Mouse (Mus musculus) myocyte (in vitro differentiated cells): ENCODE measurements at regions not wholly inside any gene's neighbourhood (a gene's known extent, or its start where the extent isn't known, plus 50 kb on each side); places are given as distances from the start of the nearest gene placed in this dataset.

Experiments
- H3K27me3 ChIP-seq: one replicate; pipeline ENCODE4 v1.6.1; 2011; ENCODE audit not compliant: control insufficient read depth, insufficient read depth, insufficient read length
- H3K36me3 ChIP-seq: one replicate; pipeline ENCODE4 v1.6.1; 2011; ENCODE audit not compliant: control insufficient read depth, insufficient read depth
- H3K4me2 ChIP-seq: one replicate; pipeline ENCODE4 v1.6.1; 2011; ENCODE audit warnings: low read depth, control low read depth
- H3K4me3 ChIP-seq: one replicate; pipeline ENCODE4 v1.5.1; 2011; ENCODE audit warnings: mild to moderate bottlenecking, control low read depth, moderate library complexity
- H3K79me2 ChIP-seq: one replicate; pipeline ENCODE4 v1.6.1; 2011; ENCODE audit not compliant: control insufficient read depth, insufficient read depth
- H3ac ChIP-seq: one replicate; pipeline ENCODE4 v1.6.1; 2011; ENCODE audit not compliant: control insufficient read depth, insufficient read length
- CEBPB ChIP-seq: IDR thresholded peaks from 2 replicates; pipeline ENCODE4 v1.6.1; 2011; ENCODE audit warnings: mild to moderate bottlenecking, moderate library complexity; ENCODE audit not compliant: poor library complexity, insufficient read depth, severe bottlenecking
- E2F4 ChIP-seq: IDR thresholded peaks from one replicate; pipeline ENCODE4 v1.6.1; 2011; ENCODE audit warnings: mild to moderate bottlenecking, control low read depth, moderate library complexity; ENCODE audit not compliant: insufficient read depth
- MAX ChIP-seq: IDR thresholded peaks from one replicate; pipeline ENCODE4 v1.6.1; 2011; ENCODE audit warnings: low read depth, mild to moderate bottlenecking, control low read depth
- MYOD1 ChIP-seq, 3 experiments: IDR thresholded peaks; one replicate each; pipeline ENCODE4 v1.6.1; 2011; ENCODE audit warnings: control low read depth in 2 of 3, low read depth in 2 of 3, mild to moderate bottlenecking in 2 of 3, moderate library complexity in 1 of 3; ENCODE audit not compliant: insufficient read length in 2 of 3, control insufficient read depth in 1 of 3
- MYOG ChIP-seq, 3 experiments: IDR thresholded peaks; one replicate each; pipeline ENCODE4 v1.6.1; 2011; ENCODE audit warnings: control low read depth in 2 of 3, low read depth in 2 of 3, mild to moderate bottlenecking in 2 of 3; ENCODE audit not compliant: insufficient read length in 2 of 3, control insufficient read depth in 1 of 3, insufficient read depth in 1 of 3
- POLR2A ChIP-seq: IDR thresholded peaks from one replicate; pipeline ENCODE4 v1.6.1; 2011; ENCODE audit warnings: low read depth, mild to moderate bottlenecking, control low read depth, moderate library complexity; ENCODE audit not compliant: insufficient read length
- POLR2AphosphoS2 ChIP-seq: IDR thresholded peaks from one replicate; pipeline ENCODE4 v1.6.1; 2011; ENCODE audit warnings: low read depth, control low read depth; ENCODE audit not compliant: insufficient read length
- REST ChIP-seq: IDR thresholded peaks from one replicate; pipeline ENCODE4 v1.6.1; 2011; ENCODE audit warnings: mild to moderate bottlenecking, control low read depth, moderate library complexity; ENCODE audit not compliant: insufficient read depth, insufficient read length
- SRF ChIP-seq: IDR thresholded peaks from one replicate; pipeline ENCODE4 v1.6.1; 2011; ENCODE audit warnings: low read depth; ENCODE audit not compliant: control insufficient read depth, insufficient read length
- TCF12 ChIP-seq: IDR thresholded peaks from one replicate; pipeline ENCODE4 v1.6.1; 2011; ENCODE audit warnings: mild to moderate bottlenecking, control low read depth; ENCODE audit not compliant: poor library complexity, insufficient read depth, severe bottlenecking
- TCF3 ChIP-seq: IDR thresholded peaks from one replicate; pipeline ENCODE4 v1.6.1; 2011; ENCODE audit warnings: low read depth, control low read depth; ENCODE audit not compliant: insufficient read length
- USF1 ChIP-seq: IDR thresholded peaks from one replicate; pipeline ENCODE4 v1.6.1; 2011; ENCODE audit warnings: low read depth, mild to moderate bottlenecking, control low read depth, moderate library complexity

- no peak overlapping the region for H3K4me2 ChIP-seq
- H3ac ChIP-seq = no peak overlapping the region
- H3K27me3 ChIP-seq = no peaks in the 10 kb centered on the region
- H3K79me2 ChIP-seq = no peaks in the 10 kb centered on the region
- TF ChIP-seq POLR2AphosphoS2 (no peak), USF1 (no peak), CEBPB (no peak), REST (no peak), MYOG (IDR thresholded peaks at IDR 0.05; ENCODE audit: control insufficient read depth in 1 of 3, insufficient read depth in 1 of 3, insufficient read length in 2 of 3, low read depth in 2 of 3) (no peak), E2F4 (no peak), SRF (no peak), MYOD1 (IDR thresholded peaks at IDR 0.05; ENCODE audit: control insufficient read depth in 1 of 3, insufficient read length in 2 of 3, low read depth in 2 of 3) (no peak), MAX (no peak), TCF12 (no peak), POLR2A (no peak), TCF3 (no peak)
- no peaks in the 10 kb centered on the region for H3K36me3 ChIP-seq
- H3K4me3 ChIP-seq = no peak overlapping the region
Observed at GRCm38 (mm10) chr13:107617582-107617981, 426.7 kb upstream of the Smim15 start.

GRCm38 (mm10) chr13:107616775-107617174 is 427.5 kb upstream of the Smim15 start:
- no peak overlapping the region for H3K4me3 ChIP-seq
- H3K4me2 ChIP-seq = no peak overlapping the region
- H3ac ChIP-seq = no peak overlapping the region
- H3K27me3 ChIP-seq = no peaks in the 10 kb centered on the region
- no peaks in the 10 kb centered on the region for H3K79me2 ChIP-seq
- no peaks in the 10 kb centered on the region for H3K36me3 ChIP-seq
- TF ChIP-seq SRF (no peak), TCF12 (no peak), E2F4 (no peak), MYOD1 (IDR thresholded peaks at IDR 0.05; ENCODE audit: control insufficient read depth in 1 of 3, insufficient read length in 2 of 3, low read depth in 2 of 3) (no peak), MAX (no peak)

GRCm38 (mm10) chr13:107608996-107609503 is 435.2 kb upstream of the Smim15 start:
- H3K36me3 ChIP-seq = no peaks in the 10 kb centered on the region
- no peak overlapping the region for H3K4me3 ChIP-seq
- no peak overlapping the region for H3K4me2 ChIP-seq
- H3K79me2 ChIP-seq = no peaks in the 10 kb centered on the region
- no peaks in the 10 kb centered on the region for H3K27me3 ChIP-seq
- TF ChIP-seq CEBPB (no peak), TCF3 (no peak), MYOD1 (IDR thresholded peaks at IDR 0.05; ENCODE audit: control insufficient read depth in 1 of 3, insufficient read length in 2 of 3, low read depth in 2 of 3) (peak in 1 of 3 experiments; percentile 59), MYOG (IDR thresholded peaks at IDR 0.05; ENCODE audit: control insufficient read depth in 1 of 3, insufficient read depth in 1 of 3, insufficient read length in 2 of 3, low read depth in 2 of 3) (peak in 1 of 3 experiments; percentile 8)
- no peak overlapping the region for H3ac ChIP-seq

GRCm38 (mm10) chr13:107607294-107607693 is 437.0 kb upstream of the Smim15 start:
- no peaks in the 10 kb centered on the region for H3K79me2 ChIP-seq
- no peak overlapping the region for H3K4me2 ChIP-seq
- H3ac ChIP-seq = no peak overlapping the region
- TF ChIP-seq POLR2A = no peak
- TF ChIP-seq USF1 = no peak
- TF ChIP-seq CEBPB = no peak
- no peak for TF ChIP-seq TCF12
- no peak for TF ChIP-seq TCF3
- no peak for TF ChIP-seq MYOG (IDR thresholded peaks at IDR 0.05; ENCODE audit: control insufficient read depth in 1 of 3, insufficient read depth in 1 of 3, insufficient read length in 2 of 3, low read depth in 2 of 3)
- no peak for TF ChIP-seq MYOD1 (IDR thresholded peaks at IDR 0.05; ENCODE audit: control insufficient read depth in 1 of 3, insufficient read length in 2 of 3, low read depth in 2 of 3)
- TF ChIP-seq E2F4 = no peak
- no peak for TF ChIP-seq REST
- TF ChIP-seq POLR2AphosphoS2 = no peak
- no peak for TF ChIP-seq SRF
- TF ChIP-seq MAX = no peak
- H3K4me3 ChIP-seq = no peak overlapping the region
- H3K27me3 ChIP-seq = no peaks in the 10 kb centered on the region
- no peaks in the 10 kb centered on the region for H3K36me3 ChIP-seq

- Histone ChIP-seq H3K4me3 (no peak overlapping the region), H3K79me2 (no peaks in the 10 kb centered on the region), H3K27me3 (no peaks in the 10 kb centered on the region), H3ac (no peak overlapping the region), H3K36me3 (no peaks in the 10 kb centered on the region), H3K4me2 (no peak overlapping the region)
- TF ChIP-seq MYOG (IDR thresholded peaks at IDR 0.05; ENCODE audit: control insufficient read depth in 1 of 3, insufficient read depth in 1 of 3, insufficient read length in 2 of 3, low read depth in 2 of 3) (no peak), USF1 (no peak), MYOD1 (IDR thresholded peaks at IDR 0.05; ENCODE audit: control insufficient read depth in 1 of 3, insufficient read length in 2 of 3, low read depth in 2 of 3) (no peak), MAX (no peak), POLR2AphosphoS2 (no peak), TCF12 (no peak), CEBPB (no peak), SRF (no peak), POLR2A (no peak), TCF3 (no peak), E2F4 (no peak), REST (no peak)
Observed at GRCm38 (mm10) chr13:107602149-107602548, 442.1 kb upstream of the Smim15 start.
